Mouse (Mus musculus) intestine, embryonic 14.5 days (tissue): ENCODE data around the gene Ceacam1. TPM values are rescaled to one million over a fixed set of nuclear protein-coding genes. Genes with fewer than 3 reads are reported as not detected.

Experiments
- polyA plus RNA-seq: library from polyadenylated mRNA; unstranded; fragments of >200 nt; fragmentation: Nextera tagmentation; extraction: Ambion mirVana; gene quantifications from 2 replicates; pipeline ENCODE4 v1.2.1, GENCODE M21; 2014

The Ceacam1 gene
- polyA plus RNA-seq, 1 experiment from 2014 or later: 12.0 TPM

Other genes with a start within 250 kb of the Ceacam1 start
- gene Gsk3a, start 239.8 kb downstream of the Ceacam1 start, polyA plus RNA-seq: 13.2 and 13.6 TPM in 2 replicates
- 19.9 and 22.0 TPM in 2 replicates for gene Erf, start 226.8 kb downstream of the Ceacam1 start, polyA plus RNA-seq
- gene Cic, start 209.9 kb downstream of the Ceacam1 start, polyA plus RNA-seq: 38.0 and 38.5 TPM in 2 replicates
- 198 and 203 TPM in 2 replicates for gene Pafah1b3, start 179.6 kb downstream of the Ceacam1 start, polyA plus RNA-seq
- gene Prr19, start 176.2 kb downstream of the Ceacam1 start, polyA plus RNA-seq: 0.62 and 0.71 TPM in 2 replicates
- gene Tmem145, start 171.5 kb downstream of the Ceacam1 start, polyA plus RNA-seq: 1.5 and 1.6 TPM in 2 replicates
- gene Megf8, start 160.4 kb downstream of the Ceacam1 start, polyA plus RNA-seq: 10.8 and 11.4 TPM in 2 replicates
- not detected in 2 replicates for gene Cnfn, start 107.9 kb downstream of the Ceacam1 start, polyA plus RNA-seq
- 3.6 and 4.9 TPM in 2 replicates for gene Lipe, start 78.9 kb downstream of the Ceacam1 start, polyA plus RNA-seq
- gene Cxcl17, start 64.7 kb downstream of the Ceacam1 start, polyA plus RNA-seq: 0.42 TPM in 1 of 2 replicates, not detected in the other
- gene Ceacam2, start 62.3 kb upstream of the Ceacam1 start, polyA plus RNA-seq: 0.08 TPM in 1 of 2 replicates, not detected in the other
- gene Erich4, start 138.3 kb upstream of the Ceacam1 start, polyA plus RNA-seq: 0.60 and 1.1 TPM in 2 replicates
- gene Dmac2, start 141.8 kb upstream of the Ceacam1 start, polyA plus RNA-seq: 40.9 and 43.4 TPM in 2 replicates
- 3.9 and 5.4 TPM in 2 replicates for gene B3gnt8, start 149.1 kb upstream of the Ceacam1 start, polyA plus RNA-seq
- 44.1 and 48.7 TPM in 2 replicates for gene Bckdha, start 181.4 kb upstream of the Ceacam1 start, polyA plus RNA-seq
- gene Exosc5, start 181.6 kb upstream of the Ceacam1 start, polyA plus RNA-seq: 93.8 and 98.4 TPM in 2 replicates
- gene Tmem91, start 197.6 kb upstream of the Ceacam1 start, polyA plus RNA-seq: 2.2 and 2.6 TPM in 2 replicates
- 27.2 and 32.0 TPM in 2 replicates for gene B9d2, start 203.2 kb upstream of the Ceacam1 start, polyA plus RNA-seq
- gene Tgfb1, start 209.4 kb upstream of the Ceacam1 start, polyA plus RNA-seq: 2.4 and 3.2 TPM in 2 replicates
- gene Ccdc97, start 241.5 kb upstream of the Ceacam1 start, polyA plus RNA-seq: 27.0 and 27.4 TPM in 2 replicates